Mouse (Mus musculus): ENCODE data around the gene Gm6890.
"Not testable (repeated sequence)": the region's sequence is repeated elsewhere in the genome, so short reads cannot be mapped to it uniquely, and the experiment has no call there.

Gm6890 gene

DNA sequence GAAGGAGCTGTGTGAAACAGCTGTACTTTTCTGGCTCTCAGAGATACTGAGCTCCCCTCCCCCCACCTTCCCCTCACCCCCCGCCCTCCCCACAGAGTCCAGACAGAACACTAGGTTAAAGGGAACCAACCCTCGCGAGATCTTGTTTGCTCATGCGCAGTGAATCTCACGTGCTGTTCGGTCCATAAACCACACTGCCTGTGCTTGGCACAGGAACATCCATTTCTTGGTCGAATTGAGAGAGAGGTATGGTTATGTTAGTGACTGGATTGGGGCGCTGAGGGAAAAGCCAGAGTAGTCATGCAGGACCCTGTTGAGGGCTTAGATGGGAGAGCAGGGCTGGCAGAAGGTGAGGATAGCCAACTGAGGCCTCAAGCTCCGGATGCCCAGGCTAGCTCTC is at the start of gene Gm6890:
Gm6890 (plus strand) TSS at position 301 of the 400 bp plus-strand sequence.
- DNase-seq: not testable (repeated sequence)

- not testable (repeated sequence) for DNase-seq
These were observed 14.5 kb upstream of the Gm6890 start for GRCm38 (mm10) chrX:74726195-74726594.

DNA sequence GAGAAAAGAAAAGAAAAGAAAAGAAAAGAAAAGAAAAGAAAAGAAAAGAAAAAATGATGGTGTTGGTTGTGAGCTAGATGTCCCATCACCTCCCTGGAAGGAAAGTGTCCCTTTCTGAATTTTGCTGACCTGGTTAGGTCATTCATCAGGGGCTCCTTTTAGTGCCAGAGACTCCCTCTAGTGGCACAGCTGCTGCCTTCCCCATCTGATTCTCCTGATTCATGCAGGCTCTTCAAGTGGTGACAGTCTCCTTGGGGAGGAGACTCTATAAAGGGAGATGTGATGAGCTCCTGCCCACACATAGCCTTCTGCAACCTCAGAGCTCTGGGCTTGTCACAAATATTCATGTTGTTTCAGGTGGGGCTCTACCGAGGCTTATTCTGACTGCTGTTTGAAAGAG is 30.0 kb downstream of the Gm6890 start:
- DNase-seq: peak; percentile 3
